Mouse (Mus musculus): Measurements from ENCODE around the gene Chd4.

DNA sequence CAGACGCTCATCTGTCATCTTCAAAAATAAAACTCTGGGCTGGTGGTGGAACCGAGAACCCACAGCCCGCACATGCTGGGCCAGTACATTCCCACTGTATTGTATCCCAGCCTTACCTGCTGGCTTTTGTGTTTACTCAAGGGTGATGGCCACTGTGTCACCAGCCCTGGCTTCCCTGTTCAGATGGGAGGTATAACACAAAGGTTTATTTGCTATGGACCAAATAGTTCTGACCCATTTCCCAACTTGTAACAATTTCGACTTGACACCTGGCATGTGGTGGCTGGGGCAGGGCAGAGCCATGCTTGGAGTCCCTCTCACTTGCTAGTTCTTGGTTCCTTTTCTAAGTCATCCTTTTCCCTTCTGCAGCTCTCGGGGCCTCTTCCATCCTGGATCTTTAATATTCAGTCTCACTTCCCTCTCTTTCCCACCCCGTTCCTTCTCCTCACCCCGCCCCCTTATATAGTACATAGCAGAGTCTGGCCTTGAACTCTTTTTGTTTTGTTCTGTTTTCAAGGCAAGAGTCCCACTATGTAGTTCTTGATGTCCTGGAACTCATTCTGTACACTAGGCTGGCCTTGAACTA is 12.9 kb upstream of the Chd4 start:
- TF ChIP-seq CTCF (IDR thresholded peaks at IDR 0.05; ENCODE audit: low read depth) (no peak), EP300 (IDR thresholded peaks at IDR 0.05; ENCODE audit: low read depth) (no peak)

Measured in liver, postnatal 0 days (tissue).